Mouse (Mus musculus) forebrain, embryonic 14.5 days (tissue): ENCODE measurements at regions not wholly inside any gene's neighbourhood (a gene's known extent, or its start where the extent isn't known, plus 50 kb on each side); places are given as distances from the start of the nearest gene placed in this dataset.

Experiments used
- ATAC-seq: fragments of 200-750 bp; cut with Nextera tagmentation; 2 replicates; pipeline ENCODE4 v1.8.0; 2017; ENCODE audit warnings: mild to moderate bottlenecking, moderate library complexity
- DNase-seq: peaks from one replicate; pipeline ENCODE4 v3.0.0-alpha.2; 2015; ENCODE audit warnings: low spot score
- H3K27ac ChIP-seq: fragments of 300-500 bp; sonication (generic); 2 replicates; pipeline ENCODE4 v1.5.1; 2014; ENCODE audit warnings: low read depth, mild to moderate bottlenecking, control low read depth, low read length, moderate library complexity
- H3K27me3 ChIP-seq: fragments of 300-500 bp; sonication (generic); replicated peaks from 2 replicates; pipeline ENCODE4 v1.6.1; 2014; ENCODE audit warnings: low read length, control low read depth, mixed read lengths; ENCODE audit not compliant: control insufficient read depth, insufficient read depth
- H3K36me3 ChIP-seq: fragments of 300-500 bp; sonication (generic); 2 replicates; pipeline ENCODE4 v1.6.1; 2014; ENCODE audit warnings: low read length, control low read depth; ENCODE audit not compliant: control insufficient read depth, insufficient read depth
- H3K4me1 ChIP-seq: fragments of 300-500 bp; sonication (generic); 2 replicates; pipeline ENCODE4 v1.6.1; 2014; ENCODE audit warnings: antibody characterized with exemption, low read length, control low read depth; ENCODE audit not compliant: control insufficient read depth, insufficient read depth
- H3K4me2 ChIP-seq: fragments of 300-500 bp; sonication (generic); 2 replicates; pipeline ENCODE4 v1.6.1; 2014; ENCODE audit warnings: mild to moderate bottlenecking, control low read depth, low read length
- H3K4me3 ChIP-seq: fragments of 300-500 bp; sonication (generic); 2 replicates; pipeline ENCODE4 v1.5.1; 2014; ENCODE audit warnings: low read depth, low read length, control low read depth
- H3K9ac ChIP-seq: fragments of 300-500 bp; sonication (generic); 2 replicates; pipeline ENCODE4 v1.6.1; 2014; ENCODE audit warnings: mild to moderate bottlenecking, low read length, control low read depth, moderate library complexity
- H3K9me3 ChIP-seq: fragments of 300-500 bp; sonication (generic); replicated peaks from 2 replicates; pipeline ENCODE4 v1.6.1; 2016; ENCODE audit warnings: low read length, control low read depth, mixed read lengths; ENCODE audit not compliant: control insufficient read depth
- WGBS: fragments of 180-500 bp; shearing (Covaris S2); extraction: QIAGEN DNeasy Blood & Tissue Kit; methylation state at CpG from one replicate; pipeline ENCODE4 v1.1.7; 2014; 5-methylcytosine and 5-hydroxymethylcytosine counted together

DNA sequence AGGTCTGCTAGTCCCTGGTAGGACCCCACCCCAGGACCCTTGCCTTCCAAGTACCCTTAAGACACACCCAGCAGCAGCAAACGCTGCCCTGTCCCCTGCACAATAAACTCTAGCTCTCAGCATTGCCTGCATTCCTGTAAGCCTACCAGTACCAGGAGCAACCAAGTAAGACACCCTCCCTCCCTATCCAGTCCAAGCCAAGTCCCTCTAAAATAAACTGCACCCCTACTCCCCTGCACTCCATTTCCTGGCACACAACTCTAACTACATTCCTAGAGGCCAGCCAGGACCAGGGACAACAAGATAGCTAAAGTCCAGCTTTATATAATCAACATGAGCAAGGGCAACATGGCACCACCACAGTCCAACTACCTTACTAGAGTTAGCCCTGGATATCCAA is 103.5 kb downstream of the Ids start:
- no peak for DNase-seq
- no peaks in the 10 kb centered on the region for H3K9me3 ChIP-seq
- no peak for ATAC-seq
- no peaks in the 10 kb centered on the region for H3K27me3 ChIP-seq
- H3K4me3 ChIP-seq: no peak overlapping the region
- 83% methylated on average over 1 of the region's 1 CpGs for WGBS
- no peak overlapping the region for H3K27ac ChIP-seq
- H3K4me1 ChIP-seq: no peaks in the 10 kb centered on the region
- no peak overlapping the region for H3K4me2 ChIP-seq
- no peaks in the 10 kb centered on the region for H3K36me3 ChIP-seq
- H3K9ac ChIP-seq: no peak overlapping the region

DNA sequence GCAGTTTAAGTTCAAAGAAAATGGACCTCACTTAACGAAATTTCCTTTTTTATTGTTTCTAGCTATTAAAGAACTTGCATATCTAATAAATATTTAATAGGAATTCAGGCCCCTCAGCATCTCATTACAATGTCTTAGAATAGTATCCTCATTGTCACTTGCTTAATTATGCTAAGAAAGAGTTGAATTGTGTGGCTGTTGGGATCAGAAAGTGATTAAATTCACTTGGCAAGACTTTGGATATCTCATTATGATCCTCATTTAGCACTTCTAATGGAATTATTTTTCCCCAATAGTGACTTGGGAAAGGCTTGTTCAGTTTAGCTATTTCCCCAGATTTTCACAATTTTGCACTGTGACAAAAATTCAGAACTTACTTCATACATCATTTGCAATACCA is 148.9 kb downstream of the Ids start:
- Histone ChIP-seq H3K9ac (no peak overlapping the region), H3K4me1 (no peaks in the 10 kb centered on the region), H3K9me3 (no peaks in the 10 kb centered on the region), H3K27me3 (no peaks in the 10 kb centered on the region), H3K4me2 (no peak overlapping the region), H3K4me3 (no peak overlapping the region), H3K36me3 (no peaks in the 10 kb centered on the region), H3K27ac (no peak overlapping the region)
- ATAC-seq: peak; percentile 65
- DNase-seq: peak; percentile 48
- 44% methylated on average over 1 of the region's 1 CpGs for WGBS

DNA sequence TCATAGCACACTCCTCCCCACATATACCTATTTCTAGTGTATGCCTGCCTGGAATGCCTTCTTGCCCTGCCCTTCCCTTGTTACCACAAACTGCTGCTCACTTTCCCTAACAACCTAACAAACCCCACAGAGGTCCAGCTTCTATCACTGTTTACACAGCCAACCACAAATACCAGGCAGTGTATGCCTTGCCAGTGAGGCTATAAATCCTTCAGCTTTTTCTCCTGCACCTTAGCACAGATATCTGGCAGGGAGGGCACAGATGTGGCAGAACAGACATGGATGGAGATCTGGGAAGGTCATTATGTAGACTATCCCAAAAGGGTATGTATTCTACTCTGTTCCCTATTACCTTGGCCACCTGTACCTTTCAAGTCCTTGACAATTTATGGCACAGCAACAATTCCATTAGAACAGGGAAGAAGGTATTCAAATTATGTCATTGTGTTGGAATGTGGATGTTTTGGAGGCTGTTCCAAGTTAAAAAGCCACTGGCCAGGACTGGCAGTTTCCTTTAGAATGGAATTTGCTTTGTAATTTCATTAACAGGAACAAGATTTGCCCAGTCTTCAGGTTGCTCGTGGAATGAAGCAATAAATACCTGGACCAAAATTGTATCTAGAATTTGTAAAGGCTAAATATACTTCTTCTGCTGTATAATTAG is 180.3 kb downstream of the Ids start:
- 88% methylated on average over 1 of the region's 1 CpGs for whole genome bisulfite sequencing
- Histone ChIP-seq H3K4me3 (no peak overlapping the region), H3K4me2 (no peak overlapping the region), H3K27ac (no peak overlapping the region), H3K36me3 (no peaks in the 10 kb centered on the region), H3K9me3 (no peaks in the 10 kb centered on the region), H3K9ac (no peak overlapping the region), H3K4me1 (no peaks in the 10 kb centered on the region), H3K27me3 (no peaks in the 10 kb centered on the region)
- ATAC-seq (no peak), DNase-seq (no peak)

DNA sequence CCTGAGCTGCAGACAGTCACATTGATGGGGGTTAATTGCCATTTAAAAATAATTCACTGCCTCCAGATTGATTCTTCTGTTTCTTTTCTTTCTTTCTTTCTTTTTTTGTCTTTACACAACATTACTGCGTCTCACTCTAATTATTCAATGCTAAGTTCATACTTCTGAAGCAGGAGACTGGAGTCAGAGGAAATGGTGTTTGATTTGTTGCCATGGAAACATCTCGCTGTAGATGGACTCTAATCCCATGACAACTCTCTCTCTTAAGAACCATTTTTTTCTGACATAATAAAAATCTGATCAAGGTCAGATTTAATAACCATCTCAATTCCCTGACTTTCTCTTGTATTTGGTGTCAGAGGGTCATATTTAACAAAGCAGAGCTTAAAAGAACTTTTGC is 195.1 kb downstream of the Ids start:
- no peaks in the 10 kb centered on the region for H3K9me3 ChIP-seq
- no peaks in the 10 kb centered on the region for H3K4me1 ChIP-seq
- H3K9ac ChIP-seq: no peak overlapping the region
- 47% methylated on average over 2 of the region's 2 CpGs for WGBS
- peak; percentile 22 for DNase-seq
- no peaks in the 10 kb centered on the region for H3K36me3 ChIP-seq
- no peak overlapping the region for H3K4me3 ChIP-seq
- H3K27ac ChIP-seq: no peak overlapping the region
- H3K4me2 ChIP-seq: no peak overlapping the region
- H3K27me3 ChIP-seq: no peaks in the 10 kb centered on the region
- ATAC-seq: no peak

DNA sequence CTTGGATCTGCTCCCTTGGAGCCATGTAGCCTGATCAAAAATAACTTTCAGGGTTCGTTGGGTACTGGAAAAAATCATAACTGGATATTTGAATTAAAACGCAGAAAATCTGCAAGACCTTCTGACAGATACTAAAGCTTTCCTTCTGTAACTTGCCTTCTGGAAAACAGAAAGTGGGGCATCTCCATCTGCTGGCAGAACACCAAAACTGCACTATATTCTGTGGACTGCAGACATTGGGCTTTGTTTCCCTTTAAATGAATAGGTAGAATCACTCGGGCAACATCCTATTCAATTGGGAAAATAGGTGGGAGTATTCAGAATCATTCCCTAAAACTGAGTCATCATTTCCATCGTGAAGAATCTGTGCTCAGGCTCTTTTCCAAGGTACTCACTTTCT is 203.9 kb downstream of the Ids start:
- Histone ChIP-seq H3K9ac (no peak overlapping the region), H3K9me3 (no peaks in the 10 kb centered on the region), H3K4me2 (no peak overlapping the region), H3K36me3 (no peaks in the 10 kb centered on the region), H3K27me3 (no peaks in the 10 kb centered on the region), H3K27ac (no peak overlapping the region), H3K4me3 (no peak overlapping the region), H3K4me1 (no peaks in the 10 kb centered on the region)
- ATAC-seq: no peak
- peak; percentile 69 for DNase-seq
- 16% methylated on average over 4 of the region's 4 CpGs for WGBS
